Mouse (Mus musculus) left cerebral cortex, postnatal 25 days (tissue): Measurements from ENCODE around the gene Txndc15. TPM values are rescaled to one million over a fixed set of nuclear protein-coding genes. Genes with fewer than 3 reads are reported as not detected.
"Not testable (repeated sequence)": the region's sequence is repeated elsewhere in the genome, so short reads cannot be mapped to it uniquely, and the experiment has no call there.

Experiments used
- DNase-seq, 2 experiments: peaks; one replicate each; pipeline ENCODE4 v3.0.0; 2022; ENCODE audit warnings: low spot score in 2 of 2, mixed read lengths in 1 of 2
- intact Hi-C: fragments of 180-260 bp; cut with DNase I; formaldehyde crosslinking; loops from one replicate; pipeline ENCODE4 v1.15.1; 2025
- total RNA-seq, 2 experiments: library from RNA; stranded (reverse); gene quantifications; 2 replicates each; pipeline ENCODE4 v1.2.3; 2021

The Txndc15 gene
- total RNA-seq = 10 to 100 TPM; 65.7 to 77.2 TPM

DNA sequence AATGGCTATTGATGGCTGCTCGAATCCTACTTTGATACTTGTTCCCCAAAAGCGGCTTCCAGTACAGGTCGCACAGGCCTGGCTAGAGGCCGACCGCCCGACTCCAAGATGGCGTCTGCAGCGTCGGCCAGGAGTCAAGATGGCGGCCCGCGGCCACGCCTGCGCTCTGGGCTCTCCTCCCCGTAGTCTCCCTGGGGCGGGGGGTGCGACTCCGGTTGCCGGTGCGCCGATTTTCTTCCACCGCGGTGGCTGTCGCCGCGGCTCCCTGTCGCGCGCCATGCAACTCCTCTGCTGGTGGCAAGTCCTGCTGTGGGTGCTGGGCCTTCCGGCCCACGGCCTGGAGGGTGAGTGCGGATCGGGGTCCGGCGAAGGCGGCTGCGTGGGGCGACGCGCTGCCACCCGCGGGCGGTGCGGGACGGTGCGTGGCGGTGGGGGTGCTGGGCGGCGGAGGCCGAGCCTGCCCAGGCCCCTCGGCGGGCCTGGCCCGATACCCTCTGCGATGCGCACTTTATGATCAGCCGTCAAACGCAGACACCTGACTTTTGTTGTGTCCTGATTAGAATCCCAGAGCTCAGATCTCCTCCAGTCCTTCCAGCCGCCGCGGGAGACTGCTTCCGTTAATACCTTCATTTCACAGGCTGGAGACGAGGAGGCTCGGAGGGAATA lies at the start of gene Txndc15:
Gene Txndc15, plus strand, starts transcription at position 150 of the 666 bp plus-strand sequence.
- intact Hi-C loops = loop anchor here (1.0 kb wide), 1 partner anchor 21 kb away; the partner anchor contains the start of gene B230219D22Rik

DNA sequence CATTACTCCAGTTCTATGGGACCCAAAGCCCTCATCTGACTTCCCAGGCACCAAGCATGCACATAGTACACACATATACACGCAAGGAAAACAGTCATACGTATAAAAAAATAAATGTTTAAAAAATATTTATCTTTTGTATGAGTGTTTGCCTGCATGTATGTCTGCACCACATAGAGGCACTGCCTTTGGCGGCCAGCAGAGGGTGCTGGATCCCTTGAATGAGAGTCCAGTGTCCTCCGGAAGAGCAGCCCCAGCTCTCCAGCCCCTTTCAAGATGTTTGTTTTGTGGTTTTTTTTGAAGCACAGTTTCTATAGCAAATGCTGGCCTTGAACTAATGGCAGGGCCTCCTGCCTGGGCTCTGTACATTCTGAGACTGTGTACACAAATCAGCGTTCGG lies 45.9 kb upstream of the Txndc15 start:
- DNase-seq = peak in 1 of 2 experiments; percentile 8

More for the DNA sequence above, at the start of gene Txndc15:
- peak; percentile 88 to 89 for DNase-seq

DNA sequence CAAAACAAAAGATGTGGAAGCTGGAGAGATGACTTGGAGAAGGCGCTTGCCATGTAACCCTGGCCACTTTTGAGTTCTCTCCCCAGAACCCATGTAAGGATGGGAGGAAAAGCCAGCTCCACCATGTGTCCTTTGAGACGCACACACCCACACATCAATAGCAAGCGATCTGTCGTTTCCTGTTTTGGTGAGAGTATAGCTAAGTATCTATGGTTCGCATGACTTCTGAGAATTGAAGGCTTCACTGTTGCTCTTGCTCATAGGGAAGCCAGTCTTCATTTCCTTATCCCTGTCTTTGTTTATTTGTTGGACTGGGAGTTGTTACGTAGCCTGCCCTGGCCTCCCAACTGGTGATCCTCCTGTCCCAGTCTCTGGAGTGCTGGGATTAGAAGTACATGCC lies 41.7 kb upstream of the Txndc15 start:
- intact Hi-C loops = no loop called here
- no peak for DNase-seq

More for the DNA sequence above, 45.9 kb upstream of the Txndc15 start:
- intact Hi-C loops = no loop called here

DNA sequence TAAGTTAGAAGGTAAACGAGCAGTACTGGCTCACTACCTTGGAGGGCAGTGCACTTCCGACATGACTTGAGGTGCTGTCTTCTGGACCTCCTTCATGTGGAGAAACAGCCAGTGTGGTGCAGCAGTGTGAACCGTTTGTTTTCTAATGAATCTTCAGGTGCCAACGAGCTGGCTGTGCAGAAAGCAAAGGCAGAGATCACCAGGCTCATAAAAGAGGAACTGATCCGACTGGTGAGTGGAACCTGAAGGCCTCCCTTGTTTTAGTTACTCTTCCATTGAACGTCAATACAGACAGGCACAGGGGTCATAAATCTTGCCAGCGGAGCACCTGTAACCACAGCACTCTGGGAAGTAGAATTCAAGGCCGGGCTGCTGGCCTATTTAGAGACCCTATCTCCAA lies 37.1 kb upstream of the Txndc15 start:
- intact Hi-C loops = no loop called here
- DNase-seq = no peak

DNA sequence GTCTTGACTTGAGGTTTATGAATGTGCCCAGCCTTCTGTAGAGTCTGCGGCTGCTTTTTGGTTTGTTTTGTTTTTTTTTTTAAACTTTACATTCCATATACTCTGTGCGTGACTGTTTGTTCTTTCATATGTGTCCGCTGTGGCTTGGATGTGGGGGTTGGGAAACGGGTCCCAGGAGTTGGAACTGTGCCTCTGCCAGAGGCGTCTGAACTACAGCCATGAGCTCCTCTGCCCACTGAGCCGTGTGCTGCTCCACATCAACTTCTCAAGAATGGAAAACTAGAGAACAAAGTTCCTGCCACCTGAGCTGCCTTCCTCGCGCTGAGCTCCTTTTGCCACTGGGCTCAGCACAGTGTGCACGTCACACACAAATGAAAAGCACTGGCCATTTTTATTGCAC lies 32.2 kb upstream of the Txndc15 start:
- intact Hi-C loops = no loop called here
- DNase-seq = no peak

DNA sequence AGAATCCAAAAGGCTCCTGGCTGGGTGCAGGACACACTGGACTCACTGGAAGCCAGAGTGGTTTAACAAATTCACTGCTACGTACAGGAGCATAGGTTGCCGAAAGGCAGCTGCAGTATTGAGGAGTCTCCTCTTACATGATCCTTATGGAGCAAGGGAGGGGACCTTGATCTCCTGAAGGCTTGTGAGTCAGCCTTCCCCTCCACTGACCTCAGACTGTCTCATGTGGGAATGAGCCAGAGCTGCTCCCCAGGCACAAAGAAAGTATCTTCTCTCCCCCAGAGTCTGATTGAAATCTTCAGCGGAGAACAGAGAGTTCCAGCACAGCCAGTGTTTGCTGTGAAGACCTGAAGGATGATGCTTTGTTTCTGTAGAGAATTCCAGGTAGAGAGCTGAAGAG lies 30.9 kb upstream of the Txndc15 start:
- intact Hi-C loops = no loop called here
- DNase-seq = no peak

DNA sequence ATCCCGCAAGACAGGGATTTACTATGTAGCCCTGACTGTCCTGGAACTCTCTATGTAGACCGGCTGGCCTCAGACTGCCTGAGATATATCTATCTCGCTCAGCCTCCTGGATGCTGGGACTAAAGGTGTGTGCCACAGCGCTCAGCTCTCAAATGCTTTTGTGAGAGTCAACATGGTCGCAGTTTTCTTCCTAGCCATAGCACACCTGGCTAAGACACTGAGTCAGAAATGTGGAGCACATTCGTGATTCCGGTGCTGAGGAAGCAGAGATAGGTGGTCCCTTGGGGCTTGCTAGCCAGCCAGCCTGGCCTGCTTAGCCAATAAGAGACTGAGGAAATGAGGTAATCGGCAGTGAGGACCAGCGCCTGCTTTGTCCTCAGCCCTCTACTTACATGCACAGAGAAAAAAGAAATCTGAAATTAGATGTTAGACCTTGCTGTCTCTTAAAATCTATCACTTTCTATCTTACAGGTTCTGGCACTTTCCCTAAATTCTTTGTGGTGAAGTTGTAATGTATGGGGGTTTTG lies 28.3 kb upstream of the Txndc15 start:
- intact Hi-C loops = no loop called here
- DNase-seq = no peak

DNA sequence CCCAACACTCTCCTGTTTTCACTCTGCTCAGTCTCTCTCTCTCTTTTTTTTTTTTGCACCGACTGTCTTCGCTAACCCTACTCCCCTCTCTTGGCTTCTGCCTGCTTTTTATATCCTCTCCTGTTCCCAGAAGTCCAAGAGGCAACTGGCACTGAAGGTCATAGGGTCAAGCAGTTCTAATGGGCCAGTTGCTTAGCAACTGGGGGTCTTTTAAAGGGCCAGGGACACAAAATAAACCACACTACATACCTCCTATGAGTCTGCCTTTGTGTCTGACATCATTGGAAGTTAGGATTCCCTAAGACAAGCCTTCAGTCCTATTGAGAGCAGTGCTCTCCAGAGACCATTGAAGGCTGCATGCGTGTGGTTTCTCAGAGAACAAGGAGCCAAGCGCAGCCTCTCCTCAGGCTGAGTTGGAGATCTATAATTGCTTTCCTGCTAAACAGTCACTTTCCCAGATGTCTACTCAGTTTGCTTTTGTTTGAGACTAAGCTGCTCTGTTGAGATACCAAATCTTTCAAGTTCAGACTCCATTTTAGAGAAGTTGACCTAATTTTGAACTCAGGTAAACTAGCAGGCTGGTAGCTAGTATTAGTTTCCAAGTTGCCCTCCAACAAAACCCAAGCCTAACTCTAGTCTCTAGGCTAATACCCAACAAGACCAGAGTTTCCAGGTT lies 26.4 kb upstream of the Txndc15 start:
- intact Hi-C loops = no loop called here
- DNase-seq = no peak

DNA sequence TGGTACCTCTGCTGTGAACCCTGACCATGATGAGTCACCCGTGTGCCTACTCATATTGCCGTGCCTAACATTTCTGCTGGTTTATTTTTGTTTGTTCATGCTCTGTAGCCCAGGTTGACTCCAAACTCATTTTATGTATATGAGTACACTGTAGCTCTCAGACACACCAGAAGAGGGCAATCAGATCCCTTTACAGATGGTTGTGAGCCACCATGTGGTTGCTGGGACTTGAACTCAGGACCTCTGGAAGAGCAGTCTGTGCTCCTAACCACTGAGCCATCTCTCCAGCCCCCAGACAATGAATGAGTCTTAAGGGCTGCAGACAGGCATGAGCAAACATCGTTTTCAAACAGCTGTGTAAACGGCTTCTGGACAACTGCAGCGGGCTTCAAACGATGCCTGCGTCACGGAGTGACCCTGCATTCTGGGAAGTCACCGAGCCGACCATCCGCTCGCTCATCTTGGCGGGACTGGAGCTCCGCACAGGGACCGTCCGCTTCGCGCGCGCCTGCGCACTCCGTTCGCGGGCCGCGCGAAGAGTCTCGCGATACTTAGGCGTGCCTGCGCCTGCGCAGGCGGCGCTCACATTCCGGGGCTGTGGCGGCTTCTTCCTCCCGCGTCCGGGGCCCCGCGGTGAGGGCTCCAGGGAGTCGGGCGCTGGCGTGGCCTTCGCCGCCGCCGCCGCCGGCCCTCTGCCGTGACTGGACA lies 21.8 kb upstream of the Txndc15 start, which contains the start of gene B230219D22Rik:
Gene B230219D22Rik, plus strand, starts transcription at position 590 of the 708 bp plus-strand sequence.
- DNase-seq = peak; percentile 89 to 91
- intact Hi-C loops = loop anchor here (1.0 to 2.0 kb wide), 2 partner anchors 22 to 34 kb away; partner anchors contain the start of genes Pcbd2 and Txndc15

DNA sequence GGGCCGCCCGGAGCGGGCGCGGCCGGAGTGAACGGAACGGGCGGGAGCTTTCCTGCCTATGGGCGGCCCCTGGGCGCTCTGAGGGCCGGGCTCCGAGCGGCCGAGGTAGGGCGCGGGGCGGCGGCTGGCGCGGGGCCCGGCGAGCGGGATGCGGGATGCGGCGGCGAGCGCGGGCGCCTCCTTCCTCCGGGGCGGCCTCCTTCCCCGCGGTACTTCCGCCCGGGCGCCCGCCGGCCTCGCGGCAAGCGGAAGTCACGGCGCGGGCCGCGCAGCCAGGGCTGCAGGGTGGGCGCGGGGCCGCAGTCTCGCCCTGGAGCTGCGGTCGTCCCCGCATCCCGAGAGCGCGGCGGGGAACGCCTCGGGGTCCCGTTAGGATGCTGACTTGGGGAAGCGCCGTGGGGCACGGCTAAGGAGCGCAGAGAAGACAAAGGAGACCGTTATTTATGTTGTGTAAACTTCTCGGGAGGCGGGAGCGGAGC lies 21.2 kb upstream of the Txndc15 start:
- no peak for DNase-seq
- intact Hi-C loops = loop anchor here (1.0 to 2.0 kb wide), 2 partner anchors 21 to 34 kb away; partner anchors contain the start of genes Pcbd2 and Txndc15

DNA sequence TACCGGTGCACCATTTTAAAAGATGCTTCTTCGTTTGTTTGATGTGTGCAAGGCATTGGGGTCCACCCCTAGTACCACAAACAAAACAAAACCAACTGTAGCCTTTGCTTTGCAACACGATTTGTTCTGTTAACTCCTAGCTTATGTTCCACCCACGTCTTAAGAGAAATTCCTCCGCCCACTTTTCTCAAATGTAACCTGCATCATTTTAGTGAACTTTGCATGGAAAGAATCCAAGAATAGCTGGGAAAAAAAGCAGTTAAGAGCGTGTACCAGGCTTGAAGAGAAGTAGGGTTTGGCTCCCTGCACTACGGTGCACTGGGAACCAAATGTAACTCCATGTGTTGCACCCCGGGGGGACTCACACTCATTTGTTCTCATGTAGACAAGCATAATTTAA lies 20.3 kb upstream of the Txndc15 start:
- intact Hi-C loops = no loop called here
- no peak for DNase-seq

DNA sequence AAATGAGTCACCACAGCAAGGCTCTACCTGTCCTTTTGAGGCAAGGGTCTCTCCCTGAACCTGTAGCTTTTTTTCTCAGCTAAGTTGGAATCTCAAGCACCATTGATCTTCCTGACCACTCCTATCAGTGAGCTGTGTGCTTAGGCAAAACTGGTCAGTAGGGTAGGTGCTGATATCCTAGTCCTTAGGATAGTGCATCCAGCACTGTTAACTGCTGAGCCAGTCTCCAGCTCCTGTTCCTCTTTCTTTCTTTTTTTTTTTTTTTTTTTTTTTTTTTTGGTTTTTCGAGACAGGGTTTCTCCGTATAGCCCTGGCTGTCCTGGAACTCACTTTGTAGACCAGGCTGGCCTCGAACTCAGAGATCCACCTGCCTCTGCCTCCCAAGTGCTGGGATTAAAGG lies 18.5 kb upstream of the Txndc15 start:
- DNase-seq, intact Hi-C loops: not testable (repeated sequence)

DNA sequence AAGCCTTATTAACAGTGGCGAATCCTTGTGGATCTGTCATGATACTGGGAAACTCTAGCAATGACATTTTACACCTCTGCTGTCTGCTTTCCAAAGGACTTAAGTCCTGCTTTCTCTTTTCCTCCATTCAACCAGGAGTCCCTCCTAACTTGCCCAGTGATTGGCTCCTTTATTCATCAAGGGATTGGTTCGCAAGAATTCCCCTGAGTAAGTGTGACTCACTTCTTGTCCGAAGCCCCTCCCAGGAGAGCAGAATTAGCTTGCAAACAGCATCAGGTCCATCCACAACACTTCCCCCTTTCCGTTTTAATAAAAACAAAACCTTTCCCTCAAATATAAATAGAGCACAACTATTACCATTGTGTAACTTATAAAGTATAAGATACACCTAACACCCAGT lies 10.1 kb upstream of the Txndc15 start:
- no peak for DNase-seq
- intact Hi-C loops = no loop called here

DNA sequence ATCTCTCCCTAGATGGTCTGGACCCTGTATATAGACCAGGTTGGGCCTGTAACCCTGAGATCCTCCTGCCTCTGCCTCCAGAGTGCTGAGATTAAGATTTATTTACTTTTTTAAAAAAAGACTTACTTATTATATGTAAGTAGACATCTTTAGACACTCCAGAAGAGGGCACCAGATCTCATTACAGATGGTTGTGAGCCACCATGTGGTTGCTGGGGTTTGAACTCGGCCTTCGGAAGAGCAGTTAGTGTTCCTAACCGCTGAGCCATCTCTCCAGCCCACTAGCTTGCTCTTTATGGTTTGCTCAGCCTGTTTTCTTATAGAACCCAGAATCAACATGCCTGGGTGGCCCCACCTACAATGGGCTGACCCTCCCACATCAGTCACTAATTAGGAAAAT lies 1.6 kb upstream of the Txndc15 start:
- DNase-seq = no peak
- intact Hi-C loops = no loop called here

DNA sequence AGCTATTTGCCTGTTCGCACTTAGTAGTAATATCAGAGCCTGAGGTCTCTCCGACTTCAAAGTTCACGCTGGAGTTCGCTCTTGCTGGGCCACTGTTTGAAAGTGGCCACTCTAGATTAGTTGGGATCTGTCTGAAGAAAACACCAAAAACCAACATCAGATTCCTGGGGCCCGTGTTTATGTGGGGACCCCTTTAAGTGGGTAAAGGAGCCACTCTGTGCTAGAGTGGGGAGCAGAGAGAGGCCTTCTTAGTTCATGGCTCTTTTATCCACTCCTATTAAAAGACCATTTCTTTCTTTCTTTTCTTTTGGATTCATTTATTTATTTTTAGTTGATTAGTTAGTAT lies 690 bp downstream of the Txndc15 start:
- no peak for DNase-seq
- intact Hi-C loops = no loop called here

DNA sequence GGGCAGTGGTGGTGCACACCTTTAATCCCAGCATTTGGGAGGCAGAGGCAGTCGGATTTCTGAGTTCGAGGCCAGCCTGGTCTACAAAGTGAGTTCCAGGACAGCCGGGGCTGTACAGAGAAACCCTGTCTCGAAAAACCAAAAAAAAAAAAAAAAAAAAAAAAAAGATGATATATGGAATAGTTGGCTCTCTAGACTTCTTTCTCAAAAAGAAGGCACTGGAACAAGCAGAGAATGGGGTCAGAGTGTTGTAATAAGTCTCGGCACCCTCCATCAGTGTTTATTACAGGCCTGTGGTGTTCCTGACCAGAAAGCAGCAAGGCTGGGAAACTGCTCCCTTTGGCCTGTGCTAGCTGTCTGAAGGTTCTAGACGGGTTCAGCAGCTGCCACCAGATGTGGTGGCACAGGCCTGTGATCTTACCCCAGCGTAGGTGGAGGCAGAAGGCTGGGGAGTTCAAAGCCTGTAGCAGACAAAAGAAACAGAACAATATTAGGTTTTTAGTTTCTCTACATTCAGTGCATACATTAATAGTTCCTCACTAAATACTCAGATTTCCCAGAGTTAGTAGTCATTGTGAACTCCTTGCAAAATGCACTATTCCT lies 1.6 kb downstream of the Txndc15 start:
- intact Hi-C loops = no loop called here
- DNase-seq = no peak

DNA sequence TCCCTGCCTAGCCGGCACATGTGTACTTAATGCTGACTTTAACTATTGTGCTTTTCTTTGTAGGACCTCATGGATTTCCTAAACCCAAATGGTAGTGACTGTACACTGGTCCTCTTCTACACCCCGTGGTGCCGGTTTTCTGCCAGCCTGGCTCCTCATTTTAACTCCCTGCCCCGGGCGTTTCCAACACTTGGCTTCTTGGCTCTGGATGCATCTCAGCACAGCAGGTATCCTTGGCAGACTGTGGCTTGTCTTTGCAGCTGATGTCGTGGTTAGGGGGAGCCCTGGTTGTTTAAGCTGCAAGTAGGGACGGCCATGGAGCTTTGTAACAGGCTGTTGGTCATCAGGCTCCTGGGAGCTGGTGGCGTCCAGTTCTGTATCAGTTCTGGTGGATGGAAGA lies 7.1 kb downstream of the Txndc15 start:
- intact Hi-C loops = no loop called here
- DNase-seq = no peak

DNA sequence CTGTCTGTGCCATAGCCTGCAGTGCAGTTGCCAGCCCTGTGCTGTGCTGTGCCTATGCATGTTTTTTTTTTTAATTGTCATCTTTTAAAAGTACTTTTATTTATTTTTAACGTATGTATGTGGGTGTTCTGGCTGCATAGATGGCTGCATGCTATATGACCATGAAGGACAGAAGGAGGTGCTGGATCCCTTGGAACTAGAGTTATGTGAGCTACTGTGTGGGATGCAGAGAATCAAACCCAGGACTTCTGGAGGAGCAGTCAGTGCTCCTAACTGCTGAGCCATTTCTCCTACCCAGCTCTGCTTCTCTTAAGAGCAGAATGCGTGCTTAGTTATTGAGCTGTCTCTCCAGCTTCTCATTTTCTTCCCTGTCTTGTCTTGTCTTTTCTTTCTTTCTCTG lies 7.5 kb downstream of the Txndc15 start:
- DNase-seq = peak in 1 of 2 experiments; percentile 46
- intact Hi-C loops = no loop called here

DNA sequence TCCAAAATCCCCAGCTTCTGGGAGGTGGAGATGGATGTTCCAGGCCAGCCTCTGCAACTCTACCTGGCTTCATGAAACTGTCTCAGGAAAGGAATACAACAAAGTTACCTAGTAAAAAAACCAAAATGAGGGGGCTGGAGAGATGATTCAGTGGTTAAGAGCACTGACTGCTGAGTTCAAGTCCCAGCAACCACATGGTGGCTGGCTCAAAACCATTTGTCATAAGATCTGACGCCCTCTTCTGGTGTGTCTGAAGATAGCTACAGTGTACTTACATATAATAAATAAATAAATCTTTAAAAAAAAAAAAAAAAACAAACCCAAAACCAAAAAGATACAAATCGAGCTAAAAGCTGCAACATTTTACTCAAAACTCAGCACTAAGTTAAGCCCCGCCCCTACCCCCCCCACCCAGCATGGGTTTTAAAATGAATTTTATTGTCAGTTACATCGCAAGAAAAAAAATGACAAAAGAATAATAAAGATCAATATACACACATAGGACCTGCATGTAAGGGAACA lies 12.2 kb downstream of the Txndc15 start:
- intact Hi-C loops = loop anchor here (2.0 kb wide), 1 partner anchor 34 kb away; the partner anchor contains the start of gene B230219D22Rik
- peak in 1 of 2 experiments; percentile 19 for DNase-seq
